Mouse (Mus musculus) E14TG2a.4 (cell line): ENCODE data around the gene Klhl11.

Experiments used
- H3K27me3 ChIP-seq: 2 replicates; pipeline ENCODE4 v1.6.1; 2014; ENCODE audit warnings: low read length, control low read depth; ENCODE audit not compliant: insufficient read depth
- H3K36me3 ChIP-seq: 2 replicates; pipeline ENCODE4 v1.6.1; 2014; ENCODE audit warnings: low read length, control low read depth; ENCODE audit not compliant: insufficient read depth
- H3K4me1 ChIP-seq: replicated peaks from 2 replicates; pipeline ENCODE4 v1.6.1; 2014; ENCODE audit warnings: low read depth, low read length, control low read depth
- H3K4me3 ChIP-seq: replicated peaks from 2 replicates; pipeline ENCODE4 v1.5.1; 2014; ENCODE audit warnings: mild to moderate bottlenecking, low read length
- H3K9me3 ChIP-seq: 2 replicates; pipeline ENCODE4 v1.6.1; 2014; ENCODE audit warnings: low read length, control low read depth
- CTCF ChIP-seq: conservative IDR thresholded peaks from 2 replicates; pipeline ENCODE4 v1.5.1; 2014; ENCODE audit warnings: low read length
- NANOG ChIP-seq: IDR thresholded peaks from 2 replicates; pipeline ENCODE4 v1.6.1; 2014; ENCODE audit warnings: borderline replicate concordance, low read length, mixed read lengths
- POU5F1 ChIP-seq: IDR thresholded peaks from 2 replicates; pipeline ENCODE4 v1.6.1; 2014; ENCODE audit warnings: low read length, borderline replicate concordance

Klhl11 gene

GRCm38 (mm10) chr11:100462699-100463098, 9.8 kb downstream of the Klhl11 start:
- Histone ChIP-seq H3K36me3 (peaks cover 86% of the 10 kb centered on the region), H3K27me3 (no peaks in the 10 kb centered on the region), H3K4me1 (peaks cover 25% of the 10 kb centered on the region), H3K9me3 (no peaks in the 10 kb centered on the region), H3K4me3 (no peak overlapping the region)
- no peak for TF ChIP-seq NANOG
- no peak for TF ChIP-seq POU5F1
- TF ChIP-seq CTCF, result no peak

- Histone ChIP-seq H3K27me3 (no peaks in the 10 kb centered on the region), H3K36me3 (peaks cover 72% of the 10 kb centered on the region), H3K4me3 (no peak overlapping the region)
Measured at GRCm38 (mm10) chr11:100457711-100458110, 14.8 kb downstream of the Klhl11 start.

GRCm38 (mm10) chr11:100457247-100457646, 15.3 kb downstream of the Klhl11 start:
- H3K4me1 ChIP-seq, result peaks cover 25% of the 10 kb centered on the region
- no peaks in the 10 kb centered on the region for H3K27me3 ChIP-seq
- H3K4me3 ChIP-seq, result no peak overlapping the region
- peaks cover 67% of the 10 kb centered on the region for H3K36me3 ChIP-seq
- H3K9me3 ChIP-seq, result no peaks in the 10 kb centered on the region
- TF ChIP-seq NANOG (no peak), CTCF (no peak), POU5F1 (no peak)

More at GRCm38 (mm10) chr11:100457711-100458110, 14.8 kb downstream of the Klhl11 start:
- TF ChIP-seq CTCF, result no peak
- no peak for TF ChIP-seq NANOG
- no peak for TF ChIP-seq POU5F1
- Histone ChIP-seq H3K9me3 (no peaks in the 10 kb centered on the region), H3K4me1 (peaks cover 25% of the 10 kb centered on the region)

DNA sequence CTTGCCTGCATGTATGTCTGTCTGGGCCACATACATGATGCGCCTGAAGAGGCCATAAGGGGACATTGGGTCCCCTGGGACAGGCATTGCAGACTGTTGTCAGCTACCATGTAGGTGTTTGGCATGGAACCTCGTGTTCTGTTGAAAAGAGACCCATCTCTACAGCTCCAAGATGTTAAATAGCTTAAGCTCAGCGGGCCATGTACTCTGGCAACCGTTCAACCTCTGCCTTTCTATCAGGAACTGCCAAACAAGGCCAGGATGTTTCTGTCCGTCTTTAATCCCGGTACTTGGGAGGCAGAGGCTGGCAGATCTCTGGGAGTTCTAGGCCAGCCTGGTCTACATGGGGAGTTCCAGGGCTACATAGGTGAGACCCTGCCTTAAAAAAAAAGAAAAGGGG, 29.9 kb downstream of the Klhl11 start:
- Histone ChIP-seq H3K9me3 (no peaks in the 10 kb centered on the region), H3K4me1 (peaks cover 36% of the 10 kb centered on the region), H3K4me3 (no peak overlapping the region), H3K27me3 (0 out of 2 replicates have a peak, but pooled peaks cover 4% of the 10 kb centered on the region), H3K36me3 (peaks cover 21% of the 10 kb centered on the region)
- TF ChIP-seq NANOG, result no peak
- no peak for TF ChIP-seq POU5F1

DNA sequence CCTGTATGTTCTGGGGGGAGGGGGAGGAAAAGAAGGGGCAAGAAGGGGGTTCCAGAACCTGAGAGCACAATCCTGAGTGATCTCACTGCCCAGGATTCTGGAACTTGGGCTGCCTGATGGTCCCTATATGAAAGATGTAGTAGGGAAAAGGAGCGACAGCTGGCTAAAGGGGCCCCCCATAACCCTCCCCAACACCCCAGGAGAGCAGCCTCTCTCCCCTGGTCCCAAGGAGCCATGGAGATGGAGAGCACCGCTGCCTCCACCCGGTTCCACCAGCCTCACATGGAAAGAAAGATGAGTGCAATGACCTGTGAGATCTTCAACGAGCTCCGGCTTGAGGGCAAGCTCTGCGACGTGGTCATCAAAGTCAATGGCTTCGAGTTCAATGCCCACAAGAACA, 30.7 kb downstream of the Klhl11 start, which contains the start of the genes Nt5c3b and Klhl10:
Nt5c3b (minus strand) TSS at position 12 of the 400 bp plus-strand sequence.
Klhl10 (plus strand) TSS at position 121 of the 400 bp plus-strand sequence.
- Histone ChIP-seq H3K27me3 (0 out of 2 replicates have a peak, but pooled peaks cover 4% of the 10 kb centered on the region), H3K36me3 (peaks cover 28% of the 10 kb centered on the region), H3K9me3 (no peaks in the 10 kb centered on the region), H3K4me3 (peak within 1 kb of the TSS; percentile 85), H3K4me1 (peaks cover 28% of the 10 kb centered on the region)
- no peak for TF ChIP-seq POU5F1
- no peak for TF ChIP-seq NANOG
- no peak for TF ChIP-seq CTCF

GRCm38 (mm10) chr11:100440691-100441522, 31.6 kb downstream of the Klhl11 start:
- Histone ChIP-seq H3K27me3 (0 out of 2 replicates have a peak, but pooled peaks cover 4% of the 10 kb centered on the region), H3K4me3 (peak overlapping the region; percentile 85), H3K36me3 (peaks cover 37% of the 10 kb centered on the region), H3K9me3 (no peaks in the 10 kb centered on the region), H3K4me1 (peaks cover 26% of the 10 kb centered on the region)
- TF ChIP-seq POU5F1, result no peak
- no peak for TF ChIP-seq NANOG
- TF ChIP-seq CTCF, result no peak

DNA sequence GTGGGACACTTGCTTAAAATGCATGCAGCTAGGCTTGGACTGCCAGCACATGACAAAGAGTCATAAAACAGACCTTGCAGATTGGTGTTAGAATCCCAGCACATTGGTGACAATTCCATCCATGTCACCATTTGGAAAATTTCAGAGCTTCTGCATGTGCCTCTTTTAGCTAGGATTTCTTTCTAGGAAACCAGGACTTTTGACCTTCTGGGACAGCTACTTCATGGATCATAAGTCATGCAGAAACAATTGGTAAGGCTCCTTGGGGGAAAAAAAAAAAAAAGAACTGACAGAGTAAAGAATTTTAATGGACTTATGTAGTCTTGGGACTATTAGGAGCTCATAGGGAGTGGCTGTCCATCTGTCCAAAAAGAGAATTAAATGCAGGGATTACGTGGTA, 34.6 kb downstream of the Klhl11 start:
- Histone ChIP-seq H3K4me3 (no peak overlapping the region), H3K4me1 (peaks cover 43% of the 10 kb centered on the region), H3K36me3 (peaks cover 47% of the 10 kb centered on the region), H3K27me3 (0 out of 2 replicates have a peak, but pooled peaks cover 4% of the 10 kb centered on the region), H3K9me3 (no peaks in the 10 kb centered on the region)
- TF ChIP-seq CTCF (no peak), NANOG (no peak), POU5F1 (no peak)

DNA sequence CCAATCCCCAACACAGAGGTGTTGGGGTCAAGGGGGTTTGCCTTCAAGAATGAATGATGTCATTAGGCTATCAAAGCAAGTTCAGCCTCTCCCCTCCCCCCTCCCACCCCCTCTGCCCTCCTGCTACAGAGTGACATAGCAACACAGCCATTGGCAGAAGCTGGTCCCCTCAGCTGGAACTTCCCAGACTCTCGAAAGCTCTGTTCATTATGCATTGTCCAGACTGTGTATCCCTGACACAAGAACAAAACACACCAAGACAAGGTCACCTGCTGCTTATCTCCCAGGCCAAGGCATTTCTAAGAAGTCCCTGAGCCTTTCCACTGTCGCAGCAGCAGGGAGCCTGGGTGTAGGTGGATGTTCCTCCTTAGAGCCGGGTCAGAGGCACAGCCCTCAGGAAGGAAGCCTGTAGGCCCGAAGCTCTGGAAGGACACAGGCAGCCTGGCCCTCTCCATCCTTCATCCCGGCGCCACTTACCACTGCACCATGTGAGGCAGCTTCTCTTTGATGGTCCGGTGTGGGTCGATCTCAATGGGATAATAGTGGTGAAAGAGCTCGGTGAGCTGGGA, 36.8 kb downstream of the Klhl11 start:
- TF ChIP-seq NANOG (no peak), CTCF (no peak)

More for the DNA sequence above, 36.8 kb downstream of the Klhl11 start:
- H3K36me3 ChIP-seq, result peaks cover 62% of the 10 kb centered on the region
- peaks cover 38% of the 10 kb centered on the region for H3K4me1 ChIP-seq
- no peak overlapping the region for H3K4me3 ChIP-seq
- H3K9me3 ChIP-seq, result no peaks in the 10 kb centered on the region
- H3K27me3 ChIP-seq, result 0 out of 2 replicates have a peak, but pooled peaks cover 4% of the 10 kb centered on the region
